Mouse (Mus musculus) hindbrain, embryonic 15.5 days (tissue): Measurements from ENCODE around the gene Lrrc61. TPM values are rescaled to one million over a fixed set of nuclear protein-coding genes. Genes with fewer than 3 reads are reported as not detected.

Source experiments
- ATAC-seq: fragments of 200-750 bp; cut with Nextera tagmentation; 2 replicates; pipeline ENCODE4 v1.8.0; 2017; ENCODE audit warnings: low read depth, moderate number of reproducible peaks, moderate TSS enrichment; ENCODE audit not compliant: low FRiP score
- H3K27ac ChIP-seq: fragments of 300-500 bp; sonication (generic); replicated peaks from 2 replicates; pipeline ENCODE4 v1.5.1; 2015; ENCODE audit warnings: mild to moderate bottlenecking, inconsistent platforms
- H3K27me3 ChIP-seq: fragments of 300-500 bp; sonication (generic); 2 replicates; pipeline ENCODE4 v1.6.1; 2015; ENCODE audit warnings: control low read depth, inconsistent platforms
- H3K36me3 ChIP-seq: fragments of 300-500 bp; sonication (generic); 2 replicates; pipeline ENCODE4 v1.6.1; 2015; ENCODE audit warnings: control low read depth, inconsistent platforms
- H3K4me1 ChIP-seq: fragments of 300-500 bp; sonication (generic); replicated peaks from 2 replicates; pipeline ENCODE4 v1.6.1; 2015; ENCODE audit warnings: control low read depth, inconsistent platforms
- H3K4me2 ChIP-seq: fragments of 300-500 bp; sonication (generic); 2 replicates; pipeline ENCODE4 v1.6.1; 2015; ENCODE audit warnings: moderate library complexity, mild to moderate bottlenecking, inconsistent platforms
- H3K4me3 ChIP-seq: fragments of 300-500 bp; sonication (generic); 2 replicates; pipeline ENCODE4 v1.5.1; 2015; ENCODE audit warnings: mild to moderate bottlenecking, inconsistent platforms
- H3K9ac ChIP-seq: fragments of 300-500 bp; sonication (generic); 2 replicates; pipeline ENCODE4 v1.6.1; 2015; ENCODE audit warnings: inconsistent platforms
- H3K9me3 ChIP-seq: fragments of 300-500 bp; sonication (generic); 2 replicates; pipeline ENCODE4 v1.6.1; 2016; ENCODE audit warnings: control low read depth, inconsistent platforms
- WGBS: fragments of 180-500 bp; shearing (Covaris S2); methylation state at CpG from one replicate; pipeline ENCODE4 v1.1.7; 2015; 5-methylcytosine and 5-hydroxymethylcytosine counted together
- polyA plus RNA-seq: library from polyadenylated mRNA; unstranded; fragments of >200 nt; fragmentation: Nextera tagmentation; extraction: Ambion mirVana; gene quantifications from 2 replicates; pipeline ENCODE4 v1.2.1, GENCODE M21; 2015

Lrrc61 gene
- polyA plus RNA-seq, 1 experiment from 2014 or later, result 29.2 TPM

- Histone ChIP-seq H3K4me2 (peak overlapping the region; percentile 76), H3K9me3 (no peaks in the 10 kb centered on the region), H3K27ac (peak overlapping the region; percentile 97), H3K27me3 (no peaks in the 10 kb centered on the region), H3K4me3 (peak overlapping the region; percentile 50), H3K9ac (peak overlapping the region; percentile 67), H3K36me3 (0 out of 2 replicates have a peak, but pooled peaks cover 2% of the 10 kb centered on the region), H3K4me1 (peaks cover 17% of the 10 kb centered on the region)
- ATAC-seq, result peak; percentile 33; the same call in 1 of the 2 replicates
- 76% methylated on average over 4 of the region's 4 CpGs for WGBS
Observed at GRCm38 (mm10) chr6:48553819-48554218, 777 bp upstream of the Lrrc61 start.

- H3K4me1 ChIP-seq, result peaks cover 17% of the 10 kb centered on the region
- peak overlapping the region; percentile 67 for H3K9ac ChIP-seq
- peak overlapping the region; percentile 76 for H3K4me2 ChIP-seq
- no peaks in the 10 kb centered on the region for H3K9me3 ChIP-seq
- H3K4me3 ChIP-seq, result peak overlapping the region; percentile 50
- peak overlapping the region; percentile 97 for H3K27ac ChIP-seq
- H3K27me3 ChIP-seq, result no peaks in the 10 kb centered on the region
- 0 out of 2 replicates have a peak, but pooled peaks cover 6% of the 10 kb centered on the region for H3K36me3 ChIP-seq
- ATAC-seq, result peak; percentile 87
- 28% methylated on average over 14 of the region's 14 CpGs for WGBS
Observed at GRCm38 (mm10) chr6:48555104-48555890, 701 bp downstream of the Lrrc61 start.

GRCm38 (mm10) chr6:48555956-48556355 lies 1.4 kb downstream of the Lrrc61 start:
- Histone ChIP-seq H3K36me3 (0 out of 2 replicates have a peak, but pooled peaks cover 8% of the 10 kb centered on the region), H3K4me3 (no peak overlapping the region; the same call in 1 of the 2 replicates), H3K4me2 (peak overlapping the region; percentile 76), H3K27ac (0 out of 2 replicates have a peak overlapping the region, but pooled peaks have one; percentile 97), H3K9ac (no peak overlapping the region), H3K4me1 (peaks cover 17% of the 10 kb centered on the region), H3K27me3 (no peaks in the 10 kb centered on the region), H3K9me3 (no peaks in the 10 kb centered on the region)
- ATAC-seq, result no peak
- 88% methylated on average over 3 of the region's 3 CpGs for WGBS

GRCm38 (mm10) chr6:48565693-48566310 lies 11.2 kb downstream of the Lrrc61 start:
- Histone ChIP-seq H3K27me3 (no peaks in the 10 kb centered on the region), H3K9ac (no peak overlapping the region), H3K4me3 (no peak overlapping the region), H3K4me2 (no peak overlapping the region), H3K9me3 (no peaks in the 10 kb centered on the region), H3K27ac (no peak overlapping the region), H3K36me3 (peaks cover 22% of the 10 kb centered on the region), H3K4me1 (0 out of 2 replicates have a peak, but pooled peaks cover 4% of the 10 kb centered on the region)
- 94% methylated on average over 4 of the region's 4 CpGs for WGBS
- no peak for ATAC-seq

- 51% methylated on average over 5 of the region's 5 CpGs for WGBS
- 0 out of 2 replicates have a peak, but pooled peaks cover 4% of the 10 kb centered on the region for H3K4me1 ChIP-seq
- H3K4me2 ChIP-seq, result no peak overlapping the region
- no peaks in the 10 kb centered on the region for H3K27me3 ChIP-seq
- no peak overlapping the region for H3K4me3 ChIP-seq
- ATAC-seq, result no peak
- no peak overlapping the region for H3K27ac ChIP-seq
- H3K9me3 ChIP-seq, result no peaks in the 10 kb centered on the region
- H3K36me3 ChIP-seq, result peaks cover 18% of the 10 kb centered on the region
- no peak overlapping the region for H3K9ac ChIP-seq
Observed at GRCm38 (mm10) chr6:48566312-48566711, 11.7 kb downstream of the Lrrc61 start.

- H3K9ac ChIP-seq, result no peak overlapping the region
- H3K27ac ChIP-seq, result 0 out of 2 replicates have a peak overlapping the region, but pooled peaks have one; percentile 10
- 0 out of 2 replicates have a peak, but pooled peaks cover 4% of the 10 kb centered on the region for H3K4me1 ChIP-seq
- no peaks in the 10 kb centered on the region for H3K9me3 ChIP-seq
- no peak overlapping the region for H3K4me3 ChIP-seq
- H3K4me2 ChIP-seq, result no peak overlapping the region
- peaks cover 12% of the 10 kb centered on the region for H3K36me3 ChIP-seq
- no peaks in the 10 kb centered on the region for H3K27me3 ChIP-seq
- ATAC-seq, result peak; percentile 49; the same call in 1 of the 2 replicates
- WGBS, result 80% methylated on average over 21 of the region's 21 CpGs
Observed at GRCm38 (mm10) chr6:48568036-48568984, 13.7 kb downstream of the Lrrc61 start.

- Histone ChIP-seq H3K4me3 (no peak overlapping the region), H3K27me3 (no peaks in the 10 kb centered on the region), H3K27ac (no peak overlapping the region), H3K9me3 (no peaks in the 10 kb centered on the region), H3K4me2 (no peak overlapping the region), H3K4me1 (0 out of 2 replicates have a peak, but pooled peaks cover 4% of the 10 kb centered on the region), H3K36me3 (peaks cover 11% of the 10 kb centered on the region), H3K9ac (no peak overlapping the region)
- ATAC-seq, result no peak
- WGBS, result 82% methylated on average over 8 of the region's 8 CpGs
Observed at GRCm38 (mm10) chr6:48569065-48569807, 14.6 kb downstream of the Lrrc61 start.

GRCm38 (mm10) chr6:48572014-48572413 lies 17.4 kb downstream of the Lrrc61 start:
- no peak overlapping the region for H3K9ac ChIP-seq
- no peak overlapping the region for H3K4me3 ChIP-seq
- ATAC-seq, result no peak
- H3K27ac ChIP-seq, result no peak overlapping the region
- H3K27me3 ChIP-seq, result no peaks in the 10 kb centered on the region
- 95% methylated on average over 5 of the region's 5 CpGs for WGBS
- no peak overlapping the region for H3K4me2 ChIP-seq
- H3K4me1 ChIP-seq, result 0 out of 2 replicates have a peak, but pooled peaks cover 4% of the 10 kb centered on the region
- H3K9me3 ChIP-seq, result no peaks in the 10 kb centered on the region
- H3K36me3 ChIP-seq, result no peaks in the 10 kb centered on the region

- Histone ChIP-seq H3K36me3 (no peaks in the 10 kb centered on the region), H3K9me3 (no peaks in the 10 kb centered on the region), H3K27ac (no peak within 1 kb of the TSS), H3K4me2 (no peak within 1 kb of the TSS), H3K9ac (no peak within 1 kb of the TSS), H3K27me3 (no peaks in the 10 kb centered on the region), H3K4me1 (0 out of 2 replicates have a peak, but pooled peaks cover 4% of the 10 kb centered on the region), H3K4me3 (no peak within 1 kb of the TSS)
- ATAC-seq, result no peak
- WGBS, result 38% methylated on average over 6 of the region's 6 CpGs
Observed at GRCm38 (mm10) chr6:48572572-48573061, 18.0 kb downstream of the Lrrc61 start, which contains the start of gene Rarres2. TSS of gene Rarres2 (minus strand) at chr6:48572789.

- Histone ChIP-seq H3K4me1 (0 out of 2 replicates have a peak, but pooled peaks cover 4% of the 10 kb centered on the region), H3K9me3 (no peaks in the 10 kb centered on the region), H3K9ac (no peak overlapping the region), H3K4me3 (no peak overlapping the region), H3K4me2 (no peak overlapping the region), H3K36me3 (no peaks in the 10 kb centered on the region), H3K27me3 (no peaks in the 10 kb centered on the region), H3K27ac (no peak overlapping the region)
- WGBS, result 74% methylated on average over 10 of the region's 10 CpGs
- ATAC-seq, result no peak
Observed at GRCm38 (mm10) chr6:48573280-48573679, 18.7 kb downstream of the Lrrc61 start.
